Mouse (Mus musculus): ENCODE results near the gene Amz2. TPM values are rescaled to one million over a fixed set of nuclear protein-coding genes. Genes with fewer than 3 reads are reported as not detected.

Amz2 gene
- polyA plus RNA-seq, 1 experiment from 2014 or later: 59.4 TPM

Small RNA genes lying within 50 kb of the gene (microRNA-seq; reads per million reads assigned to microRNA genes)
- not detected for gene Gm25540

Other genes with a start within 250 kb of the Amz2 start
- gene Rgs9, start 127.8 kb upstream of the Amz2 start, polyA plus RNA-seq (2015; fragmentation: Nextera tagmentation; extraction: Ambion mirVana): 14.5 and 15.6 TPM in 2 replicates
- 20.5 and 21.3 TPM in 2 replicates for gene Gna13, start 63.1 kb upstream of the Amz2 start, polyA plus RNA-seq (2015; fragmentation: Nextera tagmentation; extraction: Ambion mirVana)
- gene 9930022D16Rik, start 12.0 kb upstream of the Amz2 start, polyA plus RNA-seq (2015; fragmentation: Nextera tagmentation; extraction: Ambion mirVana): 0.07 TPM in 1 of 2 replicates, not detected in the other
- 8.0 and 9.0 TPM in 2 replicates for gene Arsg, start 47.4 kb downstream of the Amz2 start, polyA plus RNA-seq (2015; fragmentation: Nextera tagmentation; extraction: Ambion mirVana)
- 5.4 and 6.4 TPM in 2 replicates for gene Slc16a6, start 47.7 kb downstream of the Amz2 start, polyA plus RNA-seq (2015; fragmentation: Nextera tagmentation; extraction: Ambion mirVana)
- 18.9 and 21.2 TPM in 2 replicates for gene Wipi1, start 186.0 kb downstream of the Amz2 start, polyA plus RNA-seq (2015; fragmentation: Nextera tagmentation; extraction: Ambion mirVana)
- 475 and 504 TPM in 2 replicates for gene Prkar1a, start 223.5 kb downstream of the Amz2 start, polyA plus RNA-seq (2015; fragmentation: Nextera tagmentation; extraction: Ambion mirVana)